Mouse (Mus musculus) midbrain, embryonic 15.5 days (tissue): ENCODE measurements around the gene Shisal1. TPM values are rescaled to one million over a fixed set of nuclear protein-coding genes. Genes with fewer than 3 reads are reported as not detected.

ENCODE experiments used
- ATAC-seq: fragments of 200-750 bp; cut with Nextera tagmentation; replicated peaks from 2 replicates; pipeline ENCODE4 v1.8.0; 2017; ENCODE audit warnings: moderate TSS enrichment
- H3K27ac ChIP-seq: fragments of 300-500 bp; sonication (generic); 2 replicates; pipeline ENCODE4 v1.5.1; 2015; ENCODE audit warnings: mild to moderate bottlenecking, inconsistent platforms
- H3K27me3 ChIP-seq: fragments of 300-500 bp; sonication (generic); replicated peaks from 2 replicates; pipeline ENCODE4 v1.6.1; 2015; ENCODE audit warnings: inconsistent platforms
- H3K36me3 ChIP-seq: fragments of 300-500 bp; sonication (generic); replicated peaks from 2 replicates; pipeline ENCODE4 v1.6.1; 2015; ENCODE audit warnings: inconsistent platforms
- H3K4me1 ChIP-seq: fragments of 300-500 bp; sonication (generic); 2 replicates; pipeline ENCODE4 v1.6.1; 2015; ENCODE audit warnings: inconsistent platforms
- H3K4me2 ChIP-seq: fragments of 300-500 bp; sonication (generic); 2 replicates; pipeline ENCODE4 v1.6.1; 2015; ENCODE audit warnings: inconsistent platforms, mild to moderate bottlenecking, moderate library complexity
- H3K4me3 ChIP-seq: fragments of 300-500 bp; sonication (generic); 2 replicates; pipeline ENCODE4 v1.5.1; 2015; ENCODE audit warnings: mild to moderate bottlenecking, inconsistent platforms
- H3K9ac ChIP-seq: fragments of 300-500 bp; sonication (generic); 2 replicates; pipeline ENCODE4 v1.6.1; 2015; ENCODE audit warnings: mild to moderate bottlenecking, inconsistent platforms
- H3K9me3 ChIP-seq: fragments of 300-500 bp; sonication (generic); 2 replicates; pipeline ENCODE4 v1.6.1; 2016; ENCODE audit warnings: inconsistent platforms
- WGBS: fragments of 180-500 bp; shearing (Covaris S2); methylation state at CpG from one replicate; pipeline ENCODE4 v1.1.7; 2015; ENCODE audit warnings: mixed read lengths; 5-methylcytosine and 5-hydroxymethylcytosine counted together
- polyA plus RNA-seq: library from polyadenylated mRNA; unstranded; fragments of >200 nt; fragmentation: Nextera tagmentation; extraction: Ambion mirVana; gene quantifications from 2 replicates; pipeline ENCODE4 v1.2.1, GENCODE M21; 2015

The Shisal1 gene
- polyA plus RNA-seq, 1 experiment from 2014 or later: 21.2 TPM

- Histone ChIP-seq H3K4me2 (no peak overlapping the region), H3K9me3 (no peaks in the 10 kb centered on the region), H3K9ac (no peak overlapping the region), H3K36me3 (no peaks in the 10 kb centered on the region), H3K4me1 (peaks cover 6% of the 10 kb centered on the region), H3K4me3 (no peak overlapping the region), H3K27ac (no peak overlapping the region), H3K27me3 (no peaks in the 10 kb centered on the region)
- WGBS: 70% methylated on average over 17 of the region's 17 CpGs
- ATAC-seq: no peak
Observed at GRCm38 (mm10) chr15:84365675-84366381, 81.1 kb downstream of the Shisal1 start.

GRCm38 (mm10) chr15:84364746-84365145 lies 82.2 kb downstream of the Shisal1 start:
- Histone ChIP-seq H3K36me3 (no peaks in the 10 kb centered on the region), H3K4me1 (peaks cover 15% of the 10 kb centered on the region)
- 81% methylated on average over 3 of the region's 3 CpGs for WGBS

GRCm38 (mm10) chr15:84355081-84355480 lies 91.8 kb downstream of the Shisal1 start:
- Histone ChIP-seq H3K27me3 (no peaks in the 10 kb centered on the region), H3K4me1 (peaks cover 10% of the 10 kb centered on the region), H3K36me3 (no peaks in the 10 kb centered on the region), H3K27ac (no peak overlapping the region), H3K9ac (no peak overlapping the region), H3K4me3 (no peak overlapping the region), H3K4me2 (no peak overlapping the region), H3K9me3 (no peaks in the 10 kb centered on the region)
- no peak for ATAC-seq
- 70% methylated on average over 5 of the region's 5 CpGs for WGBS

More at GRCm38 (mm10) chr15:84364746-84365145, 82.2 kb downstream of the Shisal1 start:
- Histone ChIP-seq H3K4me3 (no peak overlapping the region), H3K4me2 (no peak overlapping the region), H3K9ac (no peak overlapping the region), H3K27ac (no peak overlapping the region), H3K27me3 (no peaks in the 10 kb centered on the region), H3K9me3 (no peaks in the 10 kb centered on the region)
- no peak for ATAC-seq

- 54% methylated on average over 21 of the region's 21 CpGs for WGBS
- no peaks in the 10 kb centered on the region for H3K9me3 ChIP-seq
- ATAC-seq: no peak
Observed at GRCm38 (mm10) chr15:84351915-84352844, 94.7 kb downstream of the Shisal1 start.

GRCm38 (mm10) chr15:84351342-84351741 lies 95.6 kb downstream of the Shisal1 start:
- no peak overlapping the region for H3K4me3 ChIP-seq
- H3K4me2 ChIP-seq: no peak overlapping the region
- no peaks in the 10 kb centered on the region for H3K36me3 ChIP-seq
- 0 out of 2 replicates have a peak, but pooled peaks cover 7% of the 10 kb centered on the region for H3K4me1 ChIP-seq
- H3K9me3 ChIP-seq: no peaks in the 10 kb centered on the region
- 92% methylated on average over 7 of the region's 7 CpGs for WGBS
- no peak for ATAC-seq
- no peak overlapping the region for H3K9ac ChIP-seq
- no peaks in the 10 kb centered on the region for H3K27me3 ChIP-seq
- H3K27ac ChIP-seq: no peak overlapping the region

More at GRCm38 (mm10) chr15:84351915-84352844, 94.7 kb downstream of the Shisal1 start:
- Histone ChIP-seq H3K36me3 (no peaks in the 10 kb centered on the region), H3K4me3 (no peak overlapping the region), H3K4me1 (0 out of 2 replicates have a peak, but pooled peaks cover 7% of the 10 kb centered on the region), H3K27ac (0 out of 2 replicates have a peak overlapping the region, but pooled peaks have one; percentile 23), H3K9ac (no peak overlapping the region), H3K4me2 (no peak overlapping the region), H3K27me3 (no peaks in the 10 kb centered on the region)

- 0 out of 2 replicates have a peak overlapping the region, but pooled peaks have one; percentile 25 for H3K27ac ChIP-seq
Observed at GRCm38 (mm10) chr15:84349915-84350738, 96.8 kb downstream of the Shisal1 start.

GRCm38 (mm10) chr15:84348769-84349168 lies 98.1 kb downstream of the Shisal1 start:
- Histone ChIP-seq H3K9me3 (no peaks in the 10 kb centered on the region), H3K9ac (no peak overlapping the region), H3K27ac (no peak overlapping the region), H3K27me3 (no peaks in the 10 kb centered on the region), H3K4me2 (no peak overlapping the region), H3K4me1 (peaks cover 15% of the 10 kb centered on the region; the same call in 1 of the 2 replicates), H3K36me3 (no peaks in the 10 kb centered on the region), H3K4me3 (no peak overlapping the region)
- WGBS: 96% methylated on average over 4 of the region's 4 CpGs
- no peak for ATAC-seq

More at GRCm38 (mm10) chr15:84349915-84350738, 96.8 kb downstream of the Shisal1 start:
- Histone ChIP-seq H3K9ac (no peak overlapping the region), H3K9me3 (no peaks in the 10 kb centered on the region), H3K4me2 (no peak overlapping the region), H3K36me3 (no peaks in the 10 kb centered on the region), H3K4me1 (peaks cover 10% of the 10 kb centered on the region; the same call in 1 of the 2 replicates), H3K27me3 (no peaks in the 10 kb centered on the region), H3K4me3 (no peak overlapping the region)
- 61% methylated on average over 14 of the region's 14 CpGs for WGBS
- no peak for ATAC-seq

GRCm38 (mm10) chr15:84340926-84341325 lies 106.0 kb downstream of the Shisal1 start:
- Histone ChIP-seq H3K4me3 (no peak overlapping the region), H3K27me3 (no peaks in the 10 kb centered on the region)
- WGBS: 57% methylated on average over 2 of the region's 2 CpGs

GRCm38 (mm10) chr15:84337599-84337998 lies 109.3 kb downstream of the Shisal1 start:
- Histone ChIP-seq H3K9me3 (no peaks in the 10 kb centered on the region), H3K4me1 (no peaks in the 10 kb centered on the region), H3K4me2 (no peak overlapping the region), H3K9ac (no peak overlapping the region), H3K36me3 (no peaks in the 10 kb centered on the region), H3K27ac (no peak overlapping the region), H3K4me3 (no peak overlapping the region), H3K27me3 (no peaks in the 10 kb centered on the region)
- ATAC-seq: no peak
- WGBS: 70% methylated on average over 5 of the region's 5 CpGs

More at GRCm38 (mm10) chr15:84340926-84341325, 106.0 kb downstream of the Shisal1 start:
- Histone ChIP-seq H3K27ac (no peak overlapping the region), H3K36me3 (no peaks in the 10 kb centered on the region), H3K9me3 (no peaks in the 10 kb centered on the region), H3K4me2 (no peak overlapping the region), H3K9ac (no peak overlapping the region), H3K4me1 (peaks cover 10% of the 10 kb centered on the region)
- no peak for ATAC-seq

GRCm38 (mm10) chr15:84336281-84336817 lies 110.5 kb downstream of the Shisal1 start:
- no peak for ATAC-seq
- Histone ChIP-seq H3K4me3 (no peak overlapping the region), H3K9me3 (no peaks in the 10 kb centered on the region), H3K36me3 (no peaks in the 10 kb centered on the region), H3K27ac (no peak overlapping the region), H3K27me3 (no peaks in the 10 kb centered on the region), H3K9ac (no peak overlapping the region), H3K4me2 (no peak overlapping the region), H3K4me1 (peaks cover 3% of the 10 kb centered on the region; the same call in 1 of the 2 replicates)
- WGBS: 68% methylated on average over 12 of the region's 12 CpGs

GRCm38 (mm10) chr15:84331066-84331612 lies 115.8 kb downstream of the Shisal1 start:
- no peak overlapping the region for H3K4me3 ChIP-seq
- H3K9ac ChIP-seq: no peak overlapping the region
- no peaks in the 10 kb centered on the region for H3K27me3 ChIP-seq
- no peaks in the 10 kb centered on the region for H3K9me3 ChIP-seq
- ATAC-seq: no peak
- H3K4me2 ChIP-seq: no peak overlapping the region
- no peaks in the 10 kb centered on the region for H3K36me3 ChIP-seq
- no peak overlapping the region for H3K27ac ChIP-seq
- WGBS: 91% methylated on average over 4 of the region's 4 CpGs
- peaks cover 3% of the 10 kb centered on the region; the same call in 1 of the 2 replicates for H3K4me1 ChIP-seq
